Mouse (Mus musculus) heart, embryonic 15.5 days (tissue): ENCODE measurements around the gene Rflna. TPM values are rescaled to one million over a fixed set of nuclear protein-coding genes. Genes with fewer than 3 reads are reported as not detected.

ENCODE experiments used
- ATAC-seq: fragments of 200-750 bp; cut with Nextera tagmentation; replicated peaks from 2 replicates; pipeline ENCODE4 v1.8.0; 2017; ENCODE audit warnings: low read depth, moderate TSS enrichment; ENCODE audit not compliant: insufficient number of reproducible peaks, insufficient read depth, low FRiP score
- H3K27ac ChIP-seq: fragments of 300-500 bp; sonication (generic); 2 replicates; pipeline ENCODE4 v1.5.1; 2015; ENCODE audit warnings: mild to moderate bottlenecking, inconsistent platforms
- H3K27me3 ChIP-seq: fragments of 300-500 bp; sonication (generic); 2 replicates; pipeline ENCODE4 v1.6.1; 2015; ENCODE audit warnings: inconsistent platforms
- H3K36me3 ChIP-seq: fragments of 300-500 bp; sonication (generic); 2 replicates; pipeline ENCODE4 v1.6.1; 2015; ENCODE audit warnings: mild to moderate bottlenecking, inconsistent platforms
- H3K4me1 ChIP-seq: fragments of 300-500 bp; sonication (generic); replicated peaks from 2 replicates; pipeline ENCODE4 v1.6.1; 2015; ENCODE audit warnings: inconsistent platforms
- H3K4me2 ChIP-seq: fragments of 300-500 bp; sonication (generic); 2 replicates; pipeline ENCODE4 v1.6.1; 2015; ENCODE audit warnings: inconsistent platforms, mild to moderate bottlenecking, moderate library complexity
- H3K4me3 ChIP-seq: fragments of 300-500 bp; sonication (generic); 2 replicates; pipeline ENCODE4 v1.5.1; 2015; ENCODE audit warnings: mild to moderate bottlenecking, inconsistent platforms
- H3K9ac ChIP-seq: fragments of 300-500 bp; sonication (generic); 2 replicates; pipeline ENCODE4 v1.6.1; 2015; ENCODE audit warnings: mild to moderate bottlenecking, inconsistent platforms
- H3K9me3 ChIP-seq: fragments of 300-500 bp; sonication (generic); replicated peaks from 2 replicates; pipeline ENCODE4 v1.6.1; 2016; ENCODE audit warnings: inconsistent platforms
- WGBS: fragments of 180-500 bp; shearing (Covaris S2); methylation state at CpG from one replicate; pipeline ENCODE4 v1.1.7; 2015; ENCODE audit warnings: mixed read lengths; 5-methylcytosine and 5-hydroxymethylcytosine counted together
- polyA plus RNA-seq: library from polyadenylated mRNA; unstranded; fragments of >200 nt; fragmentation: Nextera tagmentation; extraction: Ambion mirVana; gene quantifications from 2 replicates; pipeline ENCODE4 v1.2.1, GENCODE M21; 2015

The Rflna gene
- 1.3 and 2.3 TPM in 2 replicates for polyA plus RNA-seq

GRCm38 (mm10) chr5:125002969-125003872 lies at the start of gene Rflna:
Gene Rflna, plus strand, starts transcription at chr5:125003221.
- Histone ChIP-seq H3K9ac (peak within 1 kb of the TSS; percentile 53), H3K36me3 (no peaks in the 10 kb centered on the region), H3K4me2 (peak within 1 kb of the TSS; percentile 77), H3K4me1 (peaks cover 38% of the 10 kb centered on the region), H3K9me3 (no peaks in the 10 kb centered on the region), H3K27me3 (peaks cover 32% of the 10 kb centered on the region), H3K4me3 (peak within 1 kb of the TSS; percentile 44), H3K27ac (no peak within 1 kb of the TSS)
- WGBS = 3% methylated on average over 36 of the region's 41 CpGs
- peak; percentile 47 for ATAC-seq

GRCm38 (mm10) chr5:124954404-124955305 lies 48.4 kb upstream of the Rflna start:
- H3K9ac ChIP-seq = no peak overlapping the region
- 63% methylated on average over 8 of the region's 8 CpGs for WGBS
- 0 out of 2 replicates have a peak overlapping the region, but pooled peaks have one; percentile 1 for H3K27ac ChIP-seq
- H3K4me2 ChIP-seq = no peak overlapping the region
- H3K27me3 ChIP-seq = no peaks in the 10 kb centered on the region
- no peak overlapping the region for H3K4me3 ChIP-seq
- H3K4me1 ChIP-seq = peaks cover under 1% of the 10 kb centered on the region
- no peaks in the 10 kb centered on the region for H3K36me3 ChIP-seq
- no peaks in the 10 kb centered on the region for H3K9me3 ChIP-seq
- peak; percentile 32; the same call in 1 of the 2 replicates for ATAC-seq

DNA sequence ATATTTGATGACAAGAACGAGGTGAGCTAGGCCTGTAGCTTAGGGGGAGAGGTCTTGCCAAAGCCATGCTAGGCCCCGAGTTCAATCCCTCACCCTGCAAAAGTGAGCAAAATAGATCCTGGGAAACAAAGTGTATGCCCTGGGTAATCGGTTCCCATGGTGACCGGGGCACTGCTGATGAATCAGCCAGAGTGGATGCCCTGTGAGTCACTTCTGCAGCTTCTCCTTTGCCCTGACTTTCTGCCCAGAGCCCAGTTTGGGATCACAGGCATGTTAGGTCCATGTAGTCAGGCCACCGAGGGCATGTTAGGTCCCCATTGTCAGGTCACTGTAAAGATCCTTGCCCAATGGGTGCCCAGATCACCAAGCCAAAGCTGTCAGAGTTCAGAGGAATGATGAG lies 45.5 kb upstream of the Rflna start:
- WGBS = 83% methylated on average over 5 of the region's 5 CpGs
- Histone ChIP-seq H3K27me3 (no peaks in the 10 kb centered on the region), H3K4me1 (peaks cover 17% of the 10 kb centered on the region), H3K4me2 (no peak overlapping the region), H3K9me3 (no peaks in the 10 kb centered on the region), H3K27ac (no peak overlapping the region), H3K9ac (no peak overlapping the region), H3K36me3 (no peaks in the 10 kb centered on the region), H3K4me3 (no peak overlapping the region)
- ATAC-seq = no peak

DNA sequence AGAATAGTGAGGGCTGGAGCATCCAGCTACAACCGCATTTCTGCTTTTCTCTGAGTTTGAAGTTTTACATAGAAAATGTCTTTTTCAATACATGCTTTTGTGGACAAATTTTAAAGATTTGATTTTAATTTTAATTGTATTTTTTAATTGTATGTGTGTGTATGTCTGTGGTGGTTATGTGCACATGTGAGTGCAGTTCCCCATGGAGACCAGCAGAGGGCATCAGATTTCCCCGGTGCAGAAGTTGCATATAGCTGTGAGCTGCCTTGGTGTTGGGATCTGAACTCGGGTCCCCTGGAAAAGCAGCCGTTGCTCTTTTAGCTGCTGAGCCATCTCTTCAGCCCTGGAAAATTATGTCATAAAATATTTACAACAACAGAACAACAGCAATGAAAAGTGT lies 43.9 kb upstream of the Rflna start:
- H3K27me3 ChIP-seq = no peaks in the 10 kb centered on the region; the same call in 1 of the 2 replicates
- ATAC-seq = no peak
- no peak overlapping the region for H3K27ac ChIP-seq
- H3K9me3 ChIP-seq = no peaks in the 10 kb centered on the region
- 96% methylated on average over 4 of the region's 4 CpGs for WGBS
- no peak overlapping the region for H3K4me3 ChIP-seq
- no peak overlapping the region for H3K9ac ChIP-seq
- peaks cover 22% of the 10 kb centered on the region for H3K4me1 ChIP-seq
- no peaks in the 10 kb centered on the region for H3K36me3 ChIP-seq
- H3K4me2 ChIP-seq = no peak overlapping the region

GRCm38 (mm10) chr5:124960131-124960901 lies 42.7 kb upstream of the Rflna start:
- Histone ChIP-seq H3K9ac (no peak overlapping the region; the same call in 1 of the 2 replicates), H3K9me3 (no peaks in the 10 kb centered on the region), H3K27me3 (no peaks in the 10 kb centered on the region; the same call in 1 of the 2 replicates), H3K4me2 (peak overlapping the region; percentile 54), H3K4me1 (peaks cover 26% of the 10 kb centered on the region), H3K36me3 (no peaks in the 10 kb centered on the region), H3K27ac (peak overlapping the region; percentile 74), H3K4me3 (peak overlapping the region; percentile 18; the same call in 1 of the 2 replicates)
- ATAC-seq = peak; percentile 61
- 11% methylated on average over 18 of the region's 18 CpGs for WGBS

DNA sequence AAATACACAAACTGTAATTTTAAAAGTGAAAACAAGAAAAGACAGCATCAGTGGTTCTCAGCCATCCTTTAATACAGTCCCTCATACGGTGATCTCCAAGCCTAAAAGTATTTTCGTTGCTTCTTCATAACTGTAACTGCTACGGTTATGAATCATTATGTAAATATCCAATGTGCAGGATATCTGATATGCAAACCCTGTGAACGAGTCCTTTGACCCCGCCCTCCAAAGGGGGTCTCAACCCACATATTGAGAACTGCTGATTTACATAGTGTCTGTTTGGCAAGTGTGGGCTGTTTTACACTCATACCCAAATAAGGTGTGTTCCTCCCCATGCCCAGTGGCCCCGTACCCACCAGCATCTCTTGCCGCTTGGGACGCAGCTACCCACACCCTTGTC lies 41.6 kb upstream of the Rflna start:
- Histone ChIP-seq H3K27ac (no peak overlapping the region), H3K4me2 (no peak overlapping the region), H3K4me1 (peaks cover 26% of the 10 kb centered on the region), H3K4me3 (no peak overlapping the region), H3K9me3 (no peaks in the 10 kb centered on the region), H3K27me3 (no peaks in the 10 kb centered on the region; the same call in 1 of the 2 replicates), H3K36me3 (no peaks in the 10 kb centered on the region), H3K9ac (no peak overlapping the region)
- WGBS = 78% methylated on average over 8 of the region's 8 CpGs
- ATAC-seq = no peak

GRCm38 (mm10) chr5:124962761-124963160 lies 40.3 kb upstream of the Rflna start:
- no peaks in the 10 kb centered on the region for H3K9me3 ChIP-seq
- no peaks in the 10 kb centered on the region for H3K36me3 ChIP-seq
- no peak overlapping the region for H3K27ac ChIP-seq
- ATAC-seq = no peak
- WGBS = 62% methylated on average over 7 of the region's 7 CpGs
- H3K4me3 ChIP-seq = no peak overlapping the region
- H3K9ac ChIP-seq = no peak overlapping the region
- no peak overlapping the region for H3K4me2 ChIP-seq
- H3K4me1 ChIP-seq = peaks cover 26% of the 10 kb centered on the region
- no peaks in the 10 kb centered on the region; the same call in 1 of the 2 replicates for H3K27me3 ChIP-seq

DNA sequence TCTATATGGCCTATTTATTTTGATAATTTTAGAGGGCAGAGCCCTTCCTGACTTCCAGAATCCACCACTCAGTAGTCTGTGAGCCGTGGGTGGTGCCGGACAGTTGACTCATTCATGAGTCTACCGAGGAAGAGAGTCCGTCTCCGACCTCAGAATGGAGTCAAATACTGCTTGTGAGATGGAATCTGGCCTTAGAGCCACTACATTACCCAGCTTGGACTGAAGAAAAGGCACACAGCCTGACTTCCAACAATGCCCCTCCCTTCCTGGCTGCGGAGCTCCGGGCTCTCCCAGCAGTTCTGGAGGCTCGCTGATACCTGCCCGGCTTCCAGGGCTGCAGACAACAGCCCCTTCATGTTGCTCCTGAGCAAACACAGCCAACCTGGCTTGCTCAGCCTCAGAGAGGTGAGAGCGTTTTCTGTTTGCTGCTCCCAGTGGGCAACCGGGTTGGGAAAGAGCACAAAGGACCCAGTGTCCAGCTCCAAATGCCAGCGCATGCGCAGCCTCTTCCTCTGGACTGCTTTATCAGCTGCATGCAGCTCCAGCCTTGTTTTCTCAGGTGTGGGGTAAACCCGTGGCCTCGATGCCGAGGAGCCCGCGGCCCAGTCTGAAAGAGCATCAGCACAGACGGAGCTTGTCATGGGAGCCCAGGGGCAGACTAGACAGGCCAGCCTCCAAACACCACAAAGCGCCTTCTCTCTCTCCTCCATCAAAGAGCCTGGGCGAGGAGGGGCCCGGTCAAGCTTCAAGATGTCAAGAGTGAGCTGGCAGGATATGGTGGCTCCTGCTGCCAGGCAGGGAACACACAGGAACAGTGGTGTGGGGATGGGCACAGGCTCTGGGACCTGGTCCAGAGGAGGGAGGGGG lies 39.0 kb upstream of the Rflna start:
- peak overlapping the region; percentile 21 for H3K4me3 ChIP-seq
- ATAC-seq = no peak; the same call in 1 of the 2 replicates

GRCm38 (mm10) chr5:124966622-124967332 lies 36.2 kb upstream of the Rflna start:
- Histone ChIP-seq H3K9me3 (no peaks in the 10 kb centered on the region; the same call in 1 of the 2 replicates), H3K4me1 (peaks cover 9% of the 10 kb centered on the region), H3K27me3 (no peaks in the 10 kb centered on the region; the same call in 1 of the 2 replicates), H3K36me3 (no peaks in the 10 kb centered on the region), H3K4me2 (no peak overlapping the region), H3K4me3 (no peak overlapping the region), H3K9ac (no peak overlapping the region), H3K27ac (no peak overlapping the region)
- 72% methylated on average over 14 of the region's 14 CpGs for WGBS
- ATAC-seq = no peak

More for the DNA sequence above, 39.0 kb upstream of the Rflna start:
- Histone ChIP-seq H3K4me1 (peaks cover 26% of the 10 kb centered on the region), H3K36me3 (no peaks in the 10 kb centered on the region), H3K4me2 (peak overlapping the region; percentile 56), H3K27ac (peak overlapping the region; percentile 64), H3K9ac (0 out of 2 replicates have a peak overlapping the region, but pooled peaks have one; percentile 7), H3K9me3 (no peaks in the 10 kb centered on the region), H3K27me3 (no peaks in the 10 kb centered on the region; the same call in 1 of the 2 replicates)
- 47% methylated on average over 22 of the region's 22 CpGs for WGBS
